Comparison of ENCODE assay signal across 22 mouse cellular contexts in genomic region chr10:25177270-25177669, GRCm38 (mm10).
DNase-seq lines count a peak whose midpoint lies in the region; TF ChIP-seq lines count a peak whose summit lies in the region.
"Had no signal": no experiment of that assay in that cellular context is flagged by ENCODE, and none has a peak within 500 bp of the region (broad histone marks: within the 10 kb centered on the region; RNA-seq: fewer than 3 reads in every experiment).

No protein-coding gene starts in this region.

- H3K4me1 ChIP-seq in cerebellum, adult 2 months (ENCODE audit: control insufficient read depth, insufficient read depth, low read length): peaks cover 28% of the 10 kb centered on the region
- H3K4me1 ChIP-seq: forebrain, embryonic 10.5 days; forebrain, embryonic 13.5 days had no signal

- TF ChIP-seq CTCF in cerebellum, adult 2 months (IDR thresholded peaks at IDR 0.05; ENCODE audit: borderline replicate concordance, insufficient read depth, low read depth, low read length): no peak

- H3K27me3 ChIP-seq in cerebellum, adult 2 months (ENCODE audit: control insufficient read depth, insufficient read depth, low read length): no peaks in the 10 kb centered on the region
- H3K27me3 ChIP-seq: CH12.LX; forebrain, embryonic 13.5 days; heart, embryonic 13.5 days; Patski had no signal

- no peak overlapping the region for H3K4me3 ChIP-seq in cerebellum, adult 2 months (replicated peaks; ENCODE audit: insufficient read depth, low read depth, low read length)
- H3K4me3 ChIP-seq: forebrain, embryonic 10.5 days; forebrain, embryonic 13.5 days; gastrocnemius, adult 2 months; heart, embryonic 13.5 days had no signal

- H3K27ac ChIP-seq in cerebellum, adult 2 months (ENCODE audit: insufficient read depth, low read length): peak overlapping the region; percentile 15; the same call in 1 of the 2 replicates
- H3K27ac ChIP-seq: forebrain, embryonic 10.5 days; forebrain, embryonic 13.5 days; gastrocnemius, adult 2 months; heart, embryonic 13.5 days; hindbrain, embryonic 14.5 days; hindbrain, postnatal 0 days had no signal

- peak; percentile 35 for DNase-seq in cerebellum, adult 11 months
- DNase-seq in cerebellum, adult 8-10 months: no peak
- peak; percentile 58 to 63 for DNase-seq in cerebellum, adult 2 months
- DNase-seq in cerebellum, adult 9-10 months: no peak
- peak; percentile 65 for DNase-seq in cerebellum, adult 9-11 months
- DNase-seq in kidney, adult 11 months: no peak
- no peak for DNase-seq in kidney, postnatal 25 days
- DNase-seq: adrenal gland, postnatal 14 days; B cell, adult 2 months; gastrocnemius, adult 2 months; gastrocnemius, postnatal 14 days; heart, adult 18-20 months; heart, postnatal 14 days; heart, postnatal 4 days; kidney, adult 2 months had no signal

- WGBS in cerebellum, adult 2 months: 30% methylated on average over 5 of the region's 5 CpGs

- no peak for TF ChIP-seq POLR2A in cerebellum, adult 2 months (IDR thresholded peaks at IDR 0.05; ENCODE audit: borderline replicate concordance, insufficient read depth, low read length)

Comparison
In these comparisons a context has a peak if more than half of its experiments do, and no peak if none do; other contexts are left out.
1. DNase-seq: peak in cerebellum, adult 11 months (single experiment), cerebellum, adult 2 months (2 of 2) and cerebellum, adult 9-11 months (single experiment); none in cerebellum, adult 8-10 months (single experiment), cerebellum, adult 9-10 months (single experiment), kidney, adult 11 months (single experiment) and kidney, postnatal 25 days (0 of 2).